Comparison of ENCODE assay signal across 24 mouse cellular contexts in genomic region chr5:115009143-115009542, GRCm38 (mm10). TPM values are rescaled to one million over a fixed set of nuclear protein-coding genes. Genes with fewer than 3 reads are reported as not detected.
A peak's percentile ranks its signal among the peaks of the same experiment; 100 is the strongest.
DNase-seq lines count a peak whose midpoint lies in the region; ATAC-seq lines count a peak whose summit lies in the region.
"Had no signal": no experiment of that assay in that cellular context is flagged by ENCODE, and none has a peak within 500 bp of the region (broad histone marks: within the 10 kb centered on the region; RNA-seq: fewer than 3 reads in every experiment).

No protein-coding gene starts in this region.

- no peak overlapping the region for H3K4me3 ChIP-seq in embryonic facial prominence, embryonic 15.5 days (replicated peaks)
- H3K4me3 ChIP-seq in embryonic facial prominence, embryonic 10.5 days = no peak overlapping the region
- H3K4me3 ChIP-seq in midbrain, embryonic 11.5 days (ENCODE audit: low read depth, low read length) = no peak overlapping the region
- no peak overlapping the region for H3K4me3 ChIP-seq in midbrain, embryonic 13.5 days (replicated peaks)
- no peak overlapping the region for H3K4me3 ChIP-seq in stomach, embryonic 16.5 days (replicated peaks; ENCODE audit: low read length)
- H3K4me3 ChIP-seq in forebrain, embryonic 14.5 days (ENCODE audit: low read depth, low read length) = no peak overlapping the region
- H3K4me3 ChIP-seq: embryonic facial prominence, embryonic 13.5 days; forebrain, embryonic 13.5 days; gastrocnemius, adult 2 months; heart, embryonic 10.5 days; hindbrain, embryonic 12.5 days had no signal

- no peak for ATAC-seq in embryonic facial prominence, embryonic 15.5 days (ENCODE audit: insufficient number of reproducible peaks, low FRiP score, low TSS enrichment, low read depth)
- no peak for ATAC-seq in midbrain, embryonic 11.5 days (ENCODE audit: low FRiP score)
- ATAC-seq in midbrain, embryonic 13.5 days = no peak
- ATAC-seq in stomach, embryonic 16.5 days (ENCODE audit: insufficient read depth, low FRiP score) = no peak
- ATAC-seq in forebrain, embryonic 14.5 days = no peak
- ATAC-seq: forebrain, embryonic 13.5 days; hindbrain, embryonic 16.5 days; inflammation-experienced regulatory T-cells, adult 6 months; Patski had no signal

- H3K36me3 ChIP-seq in embryonic facial prominence, embryonic 15.5 days = no peaks in the 10 kb centered on the region
- no peaks in the 10 kb centered on the region for H3K36me3 ChIP-seq in embryonic facial prominence, embryonic 10.5 days (replicated peaks)
- no peaks in the 10 kb centered on the region for H3K36me3 ChIP-seq in midbrain, embryonic 11.5 days (ENCODE audit: control insufficient read depth, insufficient read depth, low read length)
- no peaks in the 10 kb centered on the region for H3K36me3 ChIP-seq in midbrain, embryonic 13.5 days
- no peaks in the 10 kb centered on the region for H3K36me3 ChIP-seq in stomach, embryonic 16.5 days (ENCODE audit: control insufficient read depth, insufficient read depth, low read length)
- H3K36me3 ChIP-seq in forebrain, embryonic 14.5 days (ENCODE audit: control insufficient read depth, insufficient read depth, low read length) = no peaks in the 10 kb centered on the region
- H3K36me3 ChIP-seq: embryonic facial prominence, embryonic 13.5 days; heart, embryonic 10.5 days; hindbrain, embryonic 12.5 days had no signal

- H3K9me3 ChIP-seq in embryonic facial prominence, embryonic 15.5 days (replicated peaks) = no peaks in the 10 kb centered on the region
- no peaks in the 10 kb centered on the region for H3K9me3 ChIP-seq in embryonic facial prominence, embryonic 10.5 days
- H3K9me3 ChIP-seq in midbrain, embryonic 11.5 days (ENCODE audit: control insufficient read depth, low read length) = no peaks in the 10 kb centered on the region
- no peaks in the 10 kb centered on the region for H3K9me3 ChIP-seq in midbrain, embryonic 13.5 days
- no peaks in the 10 kb centered on the region for H3K9me3 ChIP-seq in stomach, embryonic 16.5 days (replicated peaks; ENCODE audit: control insufficient read depth, low read length)
- no peaks in the 10 kb centered on the region for H3K9me3 ChIP-seq in forebrain, embryonic 14.5 days (replicated peaks; ENCODE audit: control insufficient read depth, low read length)
- H3K9me3 ChIP-seq: embryonic facial prominence, embryonic 13.5 days; forebrain, embryonic 13.5 days; heart, embryonic 10.5 days; hindbrain, embryonic 12.5 days had no signal

- peaks cover 38% of the 10 kb centered on the region for H3K4me1 ChIP-seq in embryonic facial prominence, embryonic 15.5 days
- H3K4me1 ChIP-seq in embryonic facial prominence, embryonic 10.5 days = peaks cover 31% of the 10 kb centered on the region
- H3K4me1 ChIP-seq in midbrain, embryonic 11.5 days (ENCODE audit: control insufficient read depth, insufficient read depth, low read length) = peaks cover 19% of the 10 kb centered on the region
- peaks cover 26% of the 10 kb centered on the region for H3K4me1 ChIP-seq in midbrain, embryonic 13.5 days (replicated peaks)
- peaks cover 21% of the 10 kb centered on the region for H3K4me1 ChIP-seq in stomach, embryonic 16.5 days (ENCODE audit: control insufficient read depth, insufficient read depth, low read length)
- peaks cover 18% of the 10 kb centered on the region for H3K4me1 ChIP-seq in forebrain, embryonic 14.5 days (ENCODE audit: control insufficient read depth, insufficient read depth, low read length)

- H3K9ac ChIP-seq in embryonic facial prominence, embryonic 15.5 days = no peak overlapping the region
- H3K9ac ChIP-seq in midbrain, embryonic 11.5 days (ENCODE audit: low read length) = no peak overlapping the region
- no peak overlapping the region for H3K9ac ChIP-seq in midbrain, embryonic 13.5 days (replicated peaks)
- H3K9ac ChIP-seq in stomach, embryonic 16.5 days (ENCODE audit: low read length) = no peak overlapping the region
- no peak overlapping the region for H3K9ac ChIP-seq in forebrain, embryonic 14.5 days (ENCODE audit: low read length)
- H3K9ac ChIP-seq: embryonic facial prominence, embryonic 13.5 days; forebrain, embryonic 13.5 days; hindbrain, embryonic 12.5 days had no signal

- 92% methylated on average over 6 of the region's 6 CpGs for WGBS in embryonic facial prominence, embryonic 15.5 days
- 87% methylated on average over 6 of the region's 6 CpGs for WGBS in embryonic facial prominence, embryonic 10.5 days
- WGBS in midbrain, embryonic 11.5 days = 91% methylated on average over 6 of the region's 6 CpGs
- 92% methylated on average over 6 of the region's 6 CpGs for WGBS in midbrain, embryonic 13.5 days
- WGBS in stomach, embryonic 16.5 days = 71% methylated on average over 6 of the region's 6 CpGs
- WGBS in forebrain, embryonic 14.5 days = 98% methylated on average over 6 of the region's 6 CpGs

- H3K27ac ChIP-seq in embryonic facial prominence, embryonic 15.5 days (replicated peaks) = 0 out of 2 replicates have a peak overlapping the region, but pooled peaks have one; percentile 17
- H3K27ac ChIP-seq in embryonic facial prominence, embryonic 10.5 days (replicated peaks) = no peak overlapping the region
- H3K27ac ChIP-seq in midbrain, embryonic 11.5 days (ENCODE audit: low read depth, low read length) = no peak overlapping the region
- H3K27ac ChIP-seq in midbrain, embryonic 13.5 days = no peak overlapping the region
- H3K27ac ChIP-seq in stomach, embryonic 16.5 days (ENCODE audit: low read length) = peak overlapping the region; percentile 38
- no peak overlapping the region for H3K27ac ChIP-seq in forebrain, embryonic 14.5 days (ENCODE audit: low read depth, low read length)
- H3K27ac ChIP-seq: forebrain, embryonic 13.5 days; gastrocnemius, adult 2 months; heart, embryonic 10.5 days; hindbrain, embryonic 12.5 days had no signal

- H3K4me2 ChIP-seq in embryonic facial prominence, embryonic 15.5 days (replicated peaks) = no peak overlapping the region
- no peak overlapping the region for H3K4me2 ChIP-seq in midbrain, embryonic 11.5 days
- H3K4me2 ChIP-seq in midbrain, embryonic 13.5 days (replicated peaks) = no peak overlapping the region
- no peak overlapping the region for H3K4me2 ChIP-seq in stomach, embryonic 16.5 days (ENCODE audit: low read depth, low read length)
- H3K4me2 ChIP-seq in forebrain, embryonic 14.5 days (ENCODE audit: low read length) = no peak overlapping the region
- H3K4me2 ChIP-seq: embryonic facial prominence, embryonic 13.5 days; forebrain, embryonic 13.5 days; hindbrain, embryonic 12.5 days had no signal

- H3K27me3 ChIP-seq in embryonic facial prominence, embryonic 15.5 days = no peaks in the 10 kb centered on the region
- H3K27me3 ChIP-seq in embryonic facial prominence, embryonic 10.5 days (replicated peaks; ENCODE audit: low read depth, poor library complexity, severe bottlenecking) = no peaks in the 10 kb centered on the region; the same call in 1 of the 2 replicates
- H3K27me3 ChIP-seq in midbrain, embryonic 11.5 days (ENCODE audit: control insufficient read depth, insufficient read depth, low read length) = no peaks in the 10 kb centered on the region
- H3K27me3 ChIP-seq in midbrain, embryonic 13.5 days = no peaks in the 10 kb centered on the region
- H3K27me3 ChIP-seq in stomach, embryonic 16.5 days (ENCODE audit: control insufficient read depth, insufficient read depth, low read length) = no peaks in the 10 kb centered on the region
- H3K27me3 ChIP-seq in forebrain, embryonic 14.5 days (replicated peaks; ENCODE audit: control insufficient read depth, insufficient read depth, low read length) = no peaks in the 10 kb centered on the region
- H3K27me3 ChIP-seq: CH12.LX; embryonic facial prominence, embryonic 13.5 days; forebrain, embryonic 13.5 days; hindbrain, embryonic 12.5 days; Patski had no signal

- no peak for DNase-seq in embryonic facial prominence, embryonic 10.5 days (ENCODE audit: low spot score)
- peak; percentile 74 for DNase-seq in midbrain, embryonic 11.5 days (ENCODE audit: low spot score, missing footprints)
- no peak for DNase-seq in forebrain, embryonic 14.5 days (ENCODE audit: low spot score)
- no peak for DNase-seq in kidney, adult 9 months
- DNase-seq: adrenal gland, adult 8-10 months; cerebellum, adult 2 months; cerebellum, postnatal 25 days; gastrocnemius, adult 2 months; gastrocnemius, postnatal 25 days; heart, postnatal 10 days; heart, postnatal 4 days had no signal

RNA-seq across cellular contexts. Expression of gene Sppl3, which starts 1.8 kb away (rescaled TPM):
- 20.9 and 24.9 TPM in 2 replicates for polyA plus RNA-seq in embryonic facial prominence, embryonic 15.5 days (2015; fragmentation: Nextera tagmentation; extraction: Ambion mirVana)
- 12.5 and 13.1 TPM in 2 replicates for polyA plus RNA-seq in embryonic facial prominence, embryonic 10.5 days (2016; fragmentation: Nextera tagmentation; extraction: Ambion mirVana)
- polyA plus RNA-seq in midbrain, embryonic 11.5 days (2014; fragmentation: Nextera tagmentation; extraction: Ambion mirVana) = 21.7 and 23.6 TPM in 2 replicates
- 17.6 TPM in 2 replicates for polyA plus RNA-seq in midbrain, embryonic 13.5 days (2015; fragmentation: Nextera tagmentation; extraction: Ambion mirVana)
- 9.6 and 10.6 TPM in 2 replicates for polyA plus RNA-seq in stomach, embryonic 16.5 days (2015; fragmentation: Nextera tagmentation; extraction: Ambion mirVana)
- 20.3 and 24.0 TPM in 2 replicates for polyA plus RNA-seq in forebrain, embryonic 14.5 days (2014; fragmentation: Nextera tagmentation; extraction: Ambion mirVana)

RNA-seq across cellular contexts. Expression of gene Hnf1a, which starts 38.2 kb away (rescaled TPM):
- polyA plus RNA-seq in embryonic facial prominence, embryonic 15.5 days (2015; fragmentation: Nextera tagmentation; extraction: Ambion mirVana) = 0.07 TPM in 1 of 2 replicates, not detected in the other
- 0.06 TPM in 2 replicates for polyA plus RNA-seq in embryonic facial prominence, embryonic 10.5 days (2016; fragmentation: Nextera tagmentation; extraction: Ambion mirVana)
- not detected in 2 replicates for polyA plus RNA-seq in midbrain, embryonic 11.5 days (2014; fragmentation: Nextera tagmentation; extraction: Ambion mirVana)
- 0.06 TPM in 1 of 2 replicates, not detected in the other for polyA plus RNA-seq in midbrain, embryonic 13.5 days (2015; fragmentation: Nextera tagmentation; extraction: Ambion mirVana)
- polyA plus RNA-seq in stomach, embryonic 16.5 days (2015; fragmentation: Nextera tagmentation; extraction: Ambion mirVana) = 8.7 and 9.8 TPM in 2 replicates
- not detected in 2 replicates for polyA plus RNA-seq in forebrain, embryonic 14.5 days (2014; fragmentation: Nextera tagmentation; extraction: Ambion mirVana)
- polyA plus RNA-seq: cortical plate, adult 2 months; embryonic facial prominence, embryonic 13.5 days; heart, embryonic 14.5 days; hindbrain, embryonic 16.5 days had no signal

Comparison
In these comparisons a context has a peak if more than half of its experiments do, and no peak if none do; other contexts are left out.
1. H3K27ac ChIP-seq: peak in embryonic facial prominence, embryonic 15.5 days (single experiment) and stomach, embryonic 16.5 days (single experiment); none in embryonic facial prominence, embryonic 10.5 days (single experiment), midbrain, embryonic 11.5 days (single experiment), midbrain, embryonic 13.5 days (single experiment) and forebrain, embryonic 14.5 days (single experiment).